Mouse (Mus musculus) lung, adult 2 months (tissue): Measurements from ENCODE around the gene Dcaf1.

Source experiments
- CTCF ChIP-seq: fragments of 200-500 bp; IDR thresholded peaks from 2 replicates; pipeline ENCODE4 v1.5.1; 2011; ENCODE audit warnings: mild to moderate bottlenecking, low read length, control low read depth; ENCODE audit not compliant: insufficient read depth
- POLR2A ChIP-seq: fragments of 200-500 bp; IDR thresholded peaks from 2 replicates; pipeline ENCODE4 v1.6.1; 2011; ENCODE audit warnings: low read depth, mild to moderate bottlenecking, control low read depth, low read length, borderline replicate concordance; ENCODE audit errors: extremely low read depth

GRCm38 (mm10) chr9:106879471-106879870, 57.8 kb downstream of the Dcaf1 start:
- TF ChIP-seq CTCF (no peak), POLR2A (no peak)
